Mouse (Mus musculus): ENCODE measurements around the gene Grik2. TPM values are rescaled to one million over a fixed set of nuclear protein-coding genes. Genes with fewer than 3 reads are reported as not detected.

Grik2 gene
- polyA plus RNA-seq, 1 experiment = 0.05 TPM

DNA sequence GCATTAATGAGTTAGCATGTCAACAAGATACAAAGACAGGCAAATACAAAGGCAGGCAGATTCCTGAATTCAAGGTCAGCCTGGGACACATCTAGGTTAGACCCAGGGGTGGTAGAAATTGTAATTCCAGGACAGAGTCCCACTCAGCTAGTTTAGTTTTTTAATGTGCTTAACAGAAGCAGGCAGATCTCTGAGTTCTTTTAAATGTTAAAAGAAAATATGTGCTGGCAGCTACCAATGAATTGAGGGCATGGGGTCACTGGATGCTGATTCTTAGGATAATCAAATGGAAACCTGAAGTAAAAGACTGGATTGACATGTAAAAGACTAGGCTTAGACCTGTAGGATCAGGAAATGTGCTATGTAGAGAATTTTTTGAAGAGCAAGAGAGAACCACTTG is 651.8 kb downstream of the Grik2 start:
- no peaks in the 10 kb centered on the region for H3K36me3 ChIP-seq (ENCODE audit: control insufficient read depth, insufficient read depth, low read length)
- no peaks in the 10 kb centered on the region for H3K27me3 ChIP-seq (ENCODE audit: control insufficient read depth, insufficient read depth, low read length)
- no peaks in the 10 kb centered on the region for H3K4me1 ChIP-seq (ENCODE audit: control insufficient read depth, insufficient read depth, insufficient read length, low read length)
- no peak overlapping the region for H3K27ac ChIP-seq (ENCODE audit: insufficient read depth, low read depth, low read length)
- no peak for TF ChIP-seq CTCF (IDR thresholded peaks at IDR 0.05; ENCODE audit: extremely low read depth, insufficient read length, insufficient replicate concordance, low read depth, low read length)
- TF ChIP-seq POLR2A (IDR thresholded peaks at IDR 0.05; ENCODE audit: low read depth, low read length) = no peak
- no peak overlapping the region for H3K4me3 ChIP-seq (ENCODE audit: low read depth, low read length)

DNA sequence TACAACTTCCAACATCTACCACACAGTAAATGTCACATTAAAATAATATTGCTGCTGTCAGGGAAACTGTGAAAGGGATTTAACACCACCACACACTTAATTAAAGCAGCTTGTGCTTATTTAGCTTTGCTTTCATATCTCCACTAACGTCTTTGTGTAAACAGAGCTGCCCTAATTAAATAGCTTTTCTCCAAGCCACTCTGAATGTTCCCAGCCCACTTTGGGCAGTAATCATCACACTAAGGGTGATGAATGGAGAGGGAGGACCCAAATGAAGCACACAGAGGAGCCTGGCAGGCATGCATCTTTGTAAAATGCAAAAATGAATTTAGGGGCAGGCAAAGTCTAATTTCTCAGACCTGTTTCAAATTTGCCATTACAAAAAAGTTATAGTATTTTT is 657.3 kb downstream of the Grik2 start:
- H3K4me1 ChIP-seq (ENCODE audit: control insufficient read depth, insufficient read depth, insufficient read length, low read length) = no peaks in the 10 kb centered on the region
- H3K4me3 ChIP-seq (ENCODE audit: low read depth, low read length) = no peak overlapping the region
- no peak for TF ChIP-seq POLR2A (IDR thresholded peaks at IDR 0.05; ENCODE audit: low read depth, low read length)
- no peak for TF ChIP-seq CTCF (IDR thresholded peaks at IDR 0.05; ENCODE audit: extremely low read depth, insufficient read length, insufficient replicate concordance, low read depth, low read length)
- H3K27ac ChIP-seq (ENCODE audit: insufficient read depth, low read depth, low read length) = no peak overlapping the region
- WGBS = 6% methylated on average over 1 of the region's 1 CpGs
- H3K27me3 ChIP-seq (ENCODE audit: control insufficient read depth, insufficient read depth, low read length) = no peaks in the 10 kb centered on the region
- H3K36me3 ChIP-seq (ENCODE audit: control insufficient read depth, insufficient read depth, low read length) = no peaks in the 10 kb centered on the region

DNA sequence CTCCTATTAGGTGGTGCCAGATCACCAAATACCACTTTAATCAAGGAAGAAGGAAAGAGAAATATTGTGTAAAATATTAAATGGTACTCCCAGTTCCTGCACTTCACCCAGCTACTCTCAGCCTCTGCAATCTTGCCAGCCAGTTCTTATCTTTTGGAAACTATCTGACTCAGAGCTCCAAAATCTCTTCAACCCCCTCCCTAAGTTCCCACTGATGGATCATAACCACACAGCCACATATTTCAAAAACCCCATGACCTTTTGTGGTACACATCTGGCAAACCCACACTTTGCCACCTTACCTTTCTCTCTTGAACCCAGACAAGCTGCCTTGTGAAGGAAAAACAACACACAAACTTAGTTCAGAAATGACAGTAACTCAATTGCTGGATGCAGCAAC is 738.2 kb downstream of the Grik2 start:
- no peaks in the 10 kb centered on the region for H3K36me3 ChIP-seq (ENCODE audit: control insufficient read depth, insufficient read depth, low read length)
- no peak overlapping the region for H3K27ac ChIP-seq (ENCODE audit: insufficient read depth, low read depth, low read length)
- H3K27me3 ChIP-seq (ENCODE audit: control insufficient read depth, insufficient read depth, low read length) = no peaks in the 10 kb centered on the region
- TF ChIP-seq POLR2A (IDR thresholded peaks at IDR 0.05; ENCODE audit: low read depth, low read length) (no peak), CTCF (IDR thresholded peaks at IDR 0.05; ENCODE audit: extremely low read depth, insufficient read length, insufficient replicate concordance, low read depth, low read length) (no peak)
- H3K4me3 ChIP-seq (ENCODE audit: low read depth, low read length) = no peak overlapping the region
- no peaks in the 10 kb centered on the region for H3K4me1 ChIP-seq (ENCODE audit: control insufficient read depth, insufficient read depth, insufficient read length, low read length)

DNA sequence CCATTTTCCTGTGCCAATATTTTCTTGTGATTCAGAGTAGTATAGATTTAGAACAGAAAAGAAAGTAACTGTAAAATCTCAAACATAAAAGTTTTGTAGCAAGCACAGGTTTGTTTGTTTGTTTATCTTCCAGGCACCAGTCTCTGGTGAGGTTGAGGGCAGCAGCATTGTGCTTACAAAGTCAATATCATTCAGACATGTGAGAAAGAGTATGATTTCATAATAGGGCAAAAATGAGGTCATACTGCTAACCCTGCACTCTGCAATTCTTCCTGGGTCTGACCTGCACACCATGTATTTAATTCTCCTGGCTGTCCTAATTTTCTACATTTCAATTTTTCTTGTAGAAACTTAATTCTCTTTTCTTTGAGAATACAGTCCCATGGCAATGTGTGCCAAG is 739.2 kb downstream of the Grik2 start:
- Histone ChIP-seq H3K4me3 (ENCODE audit: low read depth, low read length) (no peak overlapping the region), H3K27me3 (ENCODE audit: control insufficient read depth, insufficient read depth, low read length) (no peaks in the 10 kb centered on the region), H3K4me1 (ENCODE audit: control insufficient read depth, insufficient read depth, insufficient read length, low read length) (no peaks in the 10 kb centered on the region), H3K36me3 (ENCODE audit: control insufficient read depth, insufficient read depth, low read length) (no peaks in the 10 kb centered on the region), H3K27ac (ENCODE audit: insufficient read depth, low read depth, low read length) (no peak overlapping the region)
- TF ChIP-seq POLR2A (IDR thresholded peaks at IDR 0.05; ENCODE audit: low read depth, low read length) (no peak), CTCF (IDR thresholded peaks at IDR 0.05; ENCODE audit: extremely low read depth, insufficient read length, insufficient replicate concordance, low read depth, low read length) (no peak)
